Mouse (Mus musculus) naive thymus-derived CD4-positive, alpha-beta T cell, adult 2 months (primary cell): Measurements from ENCODE around the gene Lingo3.
"Not testable (repeated sequence)": the region's sequence is repeated elsewhere in the genome, so short reads cannot be mapped to it uniquely, and the experiment has no call there.

Experiments used
- DNase-seq: peaks from one replicate; pipeline ENCODE4 v3.0.0-alpha.2; 2011; ENCODE audit warnings: low read depth

The Lingo3 gene

DNA sequence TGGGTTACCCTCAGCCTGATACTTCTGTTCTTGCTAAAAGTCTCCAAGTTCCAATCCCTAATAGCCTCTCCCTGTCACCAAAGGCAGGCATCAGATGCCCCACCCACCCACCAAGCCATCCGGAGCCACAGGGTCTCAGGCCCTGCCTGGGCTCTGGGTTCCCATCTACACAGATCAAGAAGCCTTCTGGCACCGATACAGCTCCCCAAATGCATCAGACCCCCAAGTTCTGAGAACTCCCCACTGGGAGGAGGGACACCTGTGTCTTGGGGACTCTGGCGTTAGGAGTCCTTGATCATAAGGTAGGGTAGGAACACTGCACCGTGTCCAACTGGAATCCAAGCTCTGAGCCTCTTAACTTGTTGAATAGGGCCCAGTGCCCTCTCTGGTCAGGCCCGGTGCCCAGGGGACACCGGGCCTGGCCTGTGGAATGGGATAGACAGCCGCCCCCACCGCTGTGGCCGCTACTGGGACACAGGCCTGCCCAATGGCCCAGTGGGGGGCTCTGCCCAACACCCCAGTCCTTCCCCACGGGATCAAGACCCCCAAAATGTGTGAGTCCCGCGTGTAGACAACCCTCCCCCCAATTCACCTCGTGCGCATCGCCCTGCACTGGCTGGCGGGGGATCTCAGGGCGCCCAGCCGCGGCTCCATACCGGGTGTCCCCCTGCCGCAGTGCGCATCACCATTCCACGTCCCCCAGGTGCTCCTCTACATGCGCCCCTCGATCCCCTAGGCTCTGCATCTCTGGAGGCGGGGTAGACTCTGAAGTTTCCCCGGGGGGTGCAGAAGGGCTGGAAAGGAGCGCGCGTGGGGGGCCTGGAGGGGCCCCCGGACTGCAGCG, 530 bp downstream of the Lingo3 start:
- DNase-seq, result no peak

DNA sequence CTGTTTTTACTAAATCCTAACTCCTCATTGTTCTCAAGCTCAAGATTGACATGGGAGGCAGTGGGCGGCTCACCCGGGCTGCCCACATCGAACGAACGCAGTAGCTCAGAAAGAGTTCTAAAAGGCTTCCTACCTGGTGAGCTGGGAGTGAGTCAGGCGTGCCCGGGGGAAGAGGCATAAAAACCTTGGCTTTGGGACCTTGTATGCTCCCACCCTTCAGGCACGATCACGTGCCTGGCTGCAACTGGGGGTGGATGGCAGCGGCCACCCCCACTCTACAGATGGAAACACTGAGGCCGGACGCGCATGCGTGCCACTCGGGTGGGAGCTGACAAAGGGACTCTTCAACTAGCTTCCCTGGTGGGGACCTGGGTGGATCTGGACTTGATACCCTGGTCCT, 1.5 kb downstream of the Lingo3 start:
- no peak for DNase-seq

DNA sequence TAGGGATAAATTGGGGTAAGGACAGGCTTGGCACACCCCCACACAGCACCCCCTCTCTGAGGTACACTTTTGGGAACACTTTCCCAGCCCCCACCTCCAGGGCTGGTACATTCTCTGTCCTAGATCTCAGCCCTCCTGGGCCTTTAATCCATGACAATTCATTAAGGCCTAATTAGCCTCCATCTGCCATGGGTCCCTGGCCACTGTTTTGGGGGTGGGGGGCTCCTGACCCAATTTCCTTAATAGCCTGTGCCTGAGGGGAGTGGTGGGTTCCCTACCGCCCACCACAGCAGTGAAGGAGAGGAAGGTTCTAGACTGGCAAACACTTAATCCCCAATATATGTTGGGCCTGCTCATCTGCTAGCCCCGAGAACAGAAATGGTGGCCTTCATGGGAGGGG, 2.2 kb downstream of the Lingo3 start:
- DNase-seq, result no peak

DNA sequence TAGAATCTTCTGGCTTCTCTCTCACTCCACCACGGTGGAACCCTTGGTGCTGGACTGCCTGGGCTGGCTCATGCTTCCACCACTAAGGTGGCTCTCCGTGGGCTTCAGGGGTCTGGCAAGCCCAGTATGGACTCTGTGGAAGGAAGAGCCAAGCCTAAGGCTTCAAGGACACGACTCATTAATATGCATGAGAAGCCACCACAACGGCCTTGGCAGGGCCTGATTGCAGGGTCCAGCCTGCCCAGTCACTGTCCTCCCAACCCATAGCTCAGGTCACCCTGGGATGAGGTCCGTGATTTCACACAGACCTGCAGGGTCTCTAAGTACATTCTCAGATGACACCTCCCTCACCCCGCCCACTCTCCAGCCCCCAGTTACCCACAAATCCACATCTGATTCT, 4.0 kb downstream of the Lingo3 start:
- DNase-seq, result no peak

DNA sequence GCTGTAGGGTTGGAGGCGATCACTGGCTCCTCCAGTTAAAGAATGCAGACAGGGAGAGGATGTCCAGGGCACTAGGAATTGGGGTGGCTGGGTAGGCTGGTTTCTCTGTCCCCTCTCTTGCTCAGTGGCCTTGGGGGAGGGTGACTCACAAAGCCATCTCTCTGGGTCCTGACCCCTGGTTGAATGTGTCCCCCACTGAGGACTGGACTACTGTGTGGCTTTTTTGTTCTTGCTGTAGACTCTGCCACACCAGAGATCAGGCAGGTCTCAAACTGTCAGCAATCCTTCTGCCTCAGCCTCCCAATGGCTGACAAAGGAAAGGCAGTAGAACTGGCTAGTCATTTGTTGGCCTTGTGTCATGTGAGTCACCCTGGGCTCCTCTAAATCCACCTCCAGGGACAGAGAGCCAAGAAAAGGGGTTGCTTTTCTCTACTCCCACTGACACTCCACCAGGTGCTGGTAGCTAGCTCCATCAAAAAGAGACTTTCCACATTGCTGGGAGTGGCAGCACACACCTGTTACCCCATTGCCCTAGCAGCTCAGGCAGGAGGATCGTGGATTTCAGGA, 5.4 kb downstream of the Lingo3 start:
- no peak for DNase-seq

DNA sequence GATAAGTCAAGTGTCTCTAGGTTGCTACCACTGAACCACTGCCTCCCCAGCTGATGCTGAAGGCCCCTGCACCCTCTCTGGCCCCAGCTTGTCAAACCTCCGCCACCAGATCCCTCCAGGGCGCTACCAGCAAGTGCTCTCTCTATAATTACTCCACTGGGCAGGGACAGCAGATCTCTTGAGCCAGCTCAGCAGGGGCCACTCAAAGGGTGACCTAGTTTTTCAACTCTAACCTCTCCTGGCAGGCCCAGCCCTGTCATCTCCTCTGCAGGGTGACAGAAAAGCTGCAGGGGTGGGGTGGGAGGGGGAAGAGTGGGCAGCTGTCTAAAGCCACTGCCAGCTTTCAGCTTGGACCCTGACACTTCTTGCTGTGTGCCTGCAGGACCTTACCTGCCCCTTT, 6.0 kb downstream of the Lingo3 start:
- no peak for DNase-seq

DNA sequence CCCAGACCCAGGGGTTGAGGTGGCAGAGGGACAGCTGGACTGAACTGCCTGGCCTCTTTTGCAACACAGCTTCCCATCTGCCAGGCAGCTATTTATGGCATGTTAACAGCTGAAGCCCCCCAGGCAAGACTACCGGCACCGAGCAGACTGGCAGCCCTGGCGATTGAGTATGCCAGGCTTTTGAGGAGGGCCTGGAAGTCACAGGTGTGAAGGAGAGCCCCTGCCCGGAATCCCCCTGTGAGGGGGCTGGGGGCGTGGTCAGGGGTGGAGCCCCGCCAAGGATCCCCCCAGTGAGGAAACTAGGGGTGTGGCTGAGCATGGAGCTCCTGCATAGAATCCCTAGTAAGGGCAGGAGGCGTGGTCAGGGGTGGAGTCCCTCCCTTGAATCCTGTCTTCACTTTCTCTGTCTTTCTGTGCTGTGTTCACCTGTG, 6.9 kb downstream of the Lingo3 start:
- DNase-seq, result no peak

GRCm38 (mm10) chr10:80835617-80836016, 8.2 kb downstream of the Lingo3 start:
- no peak for DNase-seq

- DNase-seq, result no peak
Measured at GRCm38 (mm10) chr10:80832818-80833217, 11.0 kb downstream of the Lingo3 start.

- DNase-seq, result peak; percentile 40
Measured at GRCm38 (mm10) chr10:80831136-80831535, 12.7 kb downstream of the Lingo3 start.

DNA sequence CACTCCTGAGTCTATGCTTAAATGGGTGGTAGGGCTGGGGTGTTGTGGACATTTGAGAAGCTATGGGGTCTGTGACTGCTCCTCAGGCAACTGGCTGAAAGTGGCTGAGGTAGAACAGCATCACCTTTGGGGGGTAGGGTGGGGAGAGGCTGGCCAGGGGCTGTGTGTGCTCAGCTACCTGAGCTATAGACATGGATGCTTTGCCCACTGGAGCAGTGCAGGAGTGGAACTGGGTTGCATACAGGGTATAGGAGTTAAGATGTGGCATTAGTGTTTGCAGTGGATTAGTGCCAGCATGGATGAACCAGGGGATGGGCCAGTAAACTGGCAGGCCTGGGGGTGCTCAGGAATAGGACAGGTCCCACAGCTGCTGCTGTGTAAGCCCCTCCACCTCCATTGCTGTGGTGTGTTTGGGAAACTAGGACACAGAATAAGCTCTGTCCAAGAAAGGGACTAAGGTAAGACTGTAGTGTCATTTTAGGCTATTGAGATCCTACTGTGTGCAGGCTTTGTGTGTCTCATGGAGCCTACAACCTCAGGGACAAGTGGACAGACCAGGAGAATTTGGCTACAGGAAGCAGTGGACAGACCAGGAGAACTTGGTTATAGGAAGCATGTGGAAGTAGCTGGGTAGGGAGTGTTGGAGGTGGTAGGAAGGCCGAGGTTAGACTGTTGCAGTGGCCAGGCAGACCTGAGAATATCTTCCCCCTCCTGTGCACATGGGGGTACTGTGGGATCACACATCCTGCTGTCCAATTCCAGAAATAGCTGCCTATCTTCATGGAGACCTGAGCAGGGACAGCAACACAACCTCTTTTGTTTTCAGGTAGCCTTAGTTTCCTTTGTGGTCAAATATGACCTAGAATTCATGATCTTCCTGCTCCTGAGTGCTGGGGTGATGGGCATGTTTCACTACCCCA, 14.2 kb downstream of the Lingo3 start:
- DNase-seq, result no peak

- not testable (repeated sequence) for DNase-seq
Measured at GRCm38 (mm10) chr10:80828587-80828986, 15.3 kb downstream of the Lingo3 start.

DNA sequence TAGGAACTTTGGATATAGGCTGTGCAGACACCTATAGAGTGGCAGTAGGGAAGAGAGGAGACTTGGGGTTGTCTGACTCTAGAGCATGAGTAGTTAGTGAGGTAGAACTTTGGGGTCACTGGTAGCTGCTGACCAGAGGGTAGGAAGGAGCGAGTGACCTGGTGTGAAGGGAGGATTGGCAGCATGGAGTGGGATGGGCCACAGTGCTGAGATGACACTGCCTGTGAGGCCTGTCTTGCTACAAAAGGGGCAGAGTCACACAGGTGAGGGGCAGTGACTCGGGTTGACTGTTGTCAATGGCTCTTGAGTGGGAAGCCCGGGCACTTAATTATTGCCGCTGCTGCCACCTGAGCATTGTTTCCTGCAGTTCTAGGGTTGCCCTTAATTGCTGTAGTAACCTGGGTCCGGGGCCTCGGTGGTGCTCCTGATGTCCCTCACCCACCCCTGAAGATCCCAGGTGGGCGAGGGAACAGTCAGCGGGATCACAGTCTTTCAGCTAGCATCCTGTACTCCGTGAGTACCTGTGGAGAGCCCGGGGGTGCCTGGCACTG, 15.9 kb downstream of the Lingo3 start:
- no peak for DNase-seq

DNA sequence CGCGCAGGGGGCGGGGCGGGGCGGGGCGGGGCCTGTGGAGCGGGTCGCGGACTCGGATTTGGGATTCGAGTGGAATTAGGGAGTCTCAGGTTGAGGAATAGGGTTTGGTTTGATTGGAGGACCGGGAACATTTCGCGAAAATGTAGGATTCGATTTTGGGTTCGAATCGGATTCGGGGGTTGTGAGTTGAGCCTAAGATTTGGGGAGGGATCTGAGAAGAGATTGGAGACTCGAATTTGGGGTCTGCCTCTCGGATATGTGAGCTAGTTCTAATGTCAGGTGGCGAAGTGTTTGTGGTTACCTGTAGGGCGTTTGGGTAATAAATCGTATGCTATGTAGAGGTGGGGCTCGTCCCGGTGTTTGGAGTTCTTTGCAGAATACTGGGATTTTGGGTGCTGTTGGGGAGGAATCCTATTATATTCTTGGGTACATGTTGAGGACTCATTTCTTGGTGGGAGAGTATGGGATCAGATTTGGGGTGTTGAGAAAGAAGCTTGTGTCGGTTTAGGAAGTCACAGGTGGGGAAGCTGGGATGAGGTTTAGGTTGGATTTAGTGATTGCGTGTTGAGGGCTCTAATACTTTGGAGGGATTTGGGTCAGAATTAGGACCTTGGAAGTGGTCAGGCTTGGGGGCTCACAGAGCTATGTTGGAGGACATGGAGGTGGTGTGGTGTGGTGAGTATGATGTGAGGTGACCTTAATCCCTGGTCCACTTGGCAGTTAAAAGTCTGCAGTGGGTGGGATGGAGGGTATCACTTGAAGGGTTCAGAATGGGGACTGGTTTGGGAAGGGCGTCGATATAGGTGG, 16.6 kb downstream of the Lingo3 start:
- DNase-seq, result no peak

- peak; percentile 99 for DNase-seq
Measured at GRCm38 (mm10) chr10:80826151-80827062, 17.4 kb downstream of the Lingo3 start, which contains the start of gene Oaz1. Gene Oaz1 (plus strand): TSS chr10:80826656.

DNA sequence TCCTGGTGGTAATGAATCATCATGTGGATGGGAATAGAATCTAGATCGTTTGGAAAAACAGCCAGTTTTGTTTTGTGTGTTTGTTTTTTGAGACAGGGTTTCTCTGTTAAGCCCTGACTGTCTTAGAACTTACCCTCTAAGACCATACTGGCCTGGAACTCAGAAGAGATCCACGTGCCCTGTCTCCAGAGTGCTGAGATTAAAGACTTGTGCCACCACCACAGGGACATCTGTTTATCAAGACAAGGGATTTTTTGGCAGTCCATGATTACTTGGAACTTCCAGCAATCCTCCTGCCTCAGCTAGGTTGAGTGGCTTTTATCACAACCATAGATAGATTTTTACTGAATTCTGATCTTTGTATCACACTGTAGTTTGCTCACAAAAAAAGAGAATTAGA, 19.0 kb downstream of the Lingo3 start:
- no peak for DNase-seq

DNA sequence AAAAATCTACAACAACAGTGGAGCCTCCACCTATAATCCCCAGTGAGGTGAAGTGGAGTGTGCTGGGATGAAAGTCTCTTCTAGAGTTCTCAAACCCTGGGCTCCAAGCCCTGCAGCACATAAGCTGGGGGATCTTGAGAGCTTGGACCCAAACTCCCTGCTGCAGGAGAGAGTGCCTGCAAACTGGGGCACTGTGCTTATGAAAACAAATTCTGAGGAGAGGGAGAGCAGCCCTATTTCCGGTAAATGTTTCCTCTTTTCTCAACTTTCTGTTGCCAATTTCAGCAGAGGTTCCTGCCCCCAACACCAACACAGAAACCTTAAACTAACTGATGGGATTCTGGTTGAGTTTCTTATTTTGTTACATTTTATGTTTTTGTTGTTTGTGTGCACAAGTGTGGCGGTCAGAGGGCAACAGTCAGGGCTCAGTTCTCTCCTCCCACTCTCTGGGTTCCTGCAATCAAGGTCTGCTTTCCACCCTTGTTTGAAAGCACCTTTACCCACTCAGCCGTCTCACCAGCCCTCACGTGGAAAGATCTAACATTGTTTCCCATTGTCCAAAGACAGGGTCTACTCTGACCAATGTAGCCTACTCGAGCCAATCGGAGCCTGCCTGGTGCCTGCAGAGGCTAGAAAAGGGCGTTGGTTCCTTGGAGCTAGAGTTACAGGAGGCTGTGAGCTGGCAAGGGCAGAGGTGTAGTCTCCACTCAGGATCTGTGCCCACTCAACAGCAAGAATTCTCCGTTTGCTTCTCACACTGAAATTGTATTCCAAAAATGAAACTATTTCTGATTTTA, 19.8 kb downstream of the Lingo3 start:
- peak; percentile 59 for DNase-seq

- no peak for DNase-seq
Measured at GRCm38 (mm10) chr10:80823316-80823715, 20.5 kb downstream of the Lingo3 start.

DNA sequence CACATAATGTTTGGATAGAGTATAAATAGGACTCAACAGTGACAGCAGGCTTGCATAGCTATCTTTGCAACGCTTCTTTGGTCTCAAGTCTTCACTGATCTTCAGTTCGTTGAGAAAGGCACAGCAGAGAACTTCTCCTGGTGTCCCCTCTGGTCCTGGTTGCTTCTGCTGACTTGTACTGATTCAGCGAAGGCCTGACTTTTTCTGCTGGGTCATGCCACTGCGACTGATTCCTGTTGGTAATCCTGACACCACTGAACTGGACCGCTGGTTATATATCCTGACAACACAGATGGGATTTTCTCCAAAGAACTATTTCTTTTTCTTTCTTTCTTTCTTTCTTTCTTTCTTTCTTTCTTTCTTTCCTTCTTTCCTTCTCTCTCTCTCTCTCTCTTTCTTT, 21.3 kb downstream of the Lingo3 start:
- no peak for DNase-seq
